Mouse (Mus musculus) cerebral cortex, adult 2 months (tissue): ENCODE measurements around the gene 1700015G11Rik.

Experiments
- WGBS: fragments of 180-500 bp; shearing (Covaris S2); methylation state at CpG from one replicate; pipeline ENCODE4 v1.1.7; 2018; 5-methylcytosine and 5-hydroxymethylcytosine counted together

Gene 1700015G11Rik

DNA sequence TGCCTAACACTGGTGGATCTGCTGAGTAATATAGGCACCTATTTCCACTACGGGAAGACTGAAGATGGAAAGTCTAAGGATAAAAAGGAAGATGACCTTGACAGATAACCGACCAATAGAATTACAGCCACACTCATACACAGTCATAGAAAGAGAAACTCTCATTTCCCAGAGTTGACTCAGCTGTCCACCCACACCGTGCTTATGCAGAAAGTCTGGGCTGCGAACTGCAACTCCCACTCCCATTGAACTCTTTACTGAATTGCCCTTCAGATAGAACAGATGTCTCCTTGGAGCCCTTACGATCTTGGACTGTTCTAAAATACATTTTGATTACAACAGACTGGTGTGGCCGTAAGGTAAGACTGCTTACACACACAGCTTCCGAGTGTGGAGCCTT, 50.8 kb downstream of the 1700015G11Rik start:
- WGBS, result 62% methylated on average over 7 of the region's 7 CpGs

GRCm38 (mm10) chr7:51962219-51962952, 53.1 kb downstream of the 1700015G11Rik start:
- 62% methylated on average over 10 of the region's 10 CpGs for WGBS
